Mouse (Mus musculus) lung, postnatal 36 days (tissue): ENCODE measurements around the gene Ptpn14.
A peak's percentile ranks its signal among the peaks of the same experiment; 100 is the strongest.

Source experiments
- DNase-seq: peaks from one replicate; pipeline ENCODE4 v3.0.0; 2022; ENCODE audit warnings: mixed read lengths

The Ptpn14 gene

DNA sequence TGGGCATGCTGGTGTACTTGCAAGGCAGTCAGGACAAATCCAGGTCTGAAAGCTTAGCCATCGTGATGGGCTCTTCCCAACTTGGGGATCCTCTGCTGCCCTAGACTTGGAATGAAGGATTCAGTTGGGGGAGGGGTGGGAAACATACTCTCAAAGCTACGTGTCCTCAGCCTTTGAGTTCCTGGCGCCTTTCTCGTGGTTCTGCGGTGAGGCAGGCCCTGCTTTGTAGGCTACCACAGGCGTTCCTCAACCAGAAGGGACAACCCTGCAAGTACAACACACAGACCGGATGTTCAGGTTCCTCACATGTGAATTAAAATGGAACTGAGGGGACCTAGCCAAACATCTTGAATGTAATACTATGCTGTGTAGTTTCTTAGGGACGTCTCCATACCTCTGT, 89.0 kb downstream of the Ptpn14 start:
- no peak for DNase-seq

DNA sequence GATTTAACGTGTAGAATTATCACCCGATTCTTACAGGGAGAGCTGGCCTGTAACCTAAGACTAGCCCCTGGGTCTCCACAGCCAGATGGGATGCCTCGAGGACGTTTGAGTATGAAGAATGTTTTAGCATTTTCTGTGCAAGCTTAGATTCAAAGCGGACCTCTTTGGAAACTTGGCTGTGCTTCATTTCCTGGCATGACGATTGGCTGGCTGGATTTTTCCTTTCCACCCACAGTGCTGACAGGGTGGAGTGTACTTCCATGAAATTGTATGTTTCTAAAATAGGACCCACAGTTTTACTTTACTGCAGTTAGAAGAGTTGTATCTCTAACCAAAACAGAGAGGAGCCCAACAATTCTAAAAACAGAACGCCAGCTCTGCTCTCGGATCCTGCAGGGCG, 89.7 kb downstream of the Ptpn14 start:
- peak; percentile 50 for DNase-seq

- DNase-seq: no peak
Measured at GRCm38 (mm10) chr1:189820111-189820510, 92.0 kb downstream of the Ptpn14 start.

GRCm38 (mm10) chr1:189824436-189824835, 96.4 kb downstream of the Ptpn14 start:
- DNase-seq: no peak

GRCm38 (mm10) chr1:189830391-189830790, 102.3 kb downstream of the Ptpn14 start:
- DNase-seq: no peak

DNA sequence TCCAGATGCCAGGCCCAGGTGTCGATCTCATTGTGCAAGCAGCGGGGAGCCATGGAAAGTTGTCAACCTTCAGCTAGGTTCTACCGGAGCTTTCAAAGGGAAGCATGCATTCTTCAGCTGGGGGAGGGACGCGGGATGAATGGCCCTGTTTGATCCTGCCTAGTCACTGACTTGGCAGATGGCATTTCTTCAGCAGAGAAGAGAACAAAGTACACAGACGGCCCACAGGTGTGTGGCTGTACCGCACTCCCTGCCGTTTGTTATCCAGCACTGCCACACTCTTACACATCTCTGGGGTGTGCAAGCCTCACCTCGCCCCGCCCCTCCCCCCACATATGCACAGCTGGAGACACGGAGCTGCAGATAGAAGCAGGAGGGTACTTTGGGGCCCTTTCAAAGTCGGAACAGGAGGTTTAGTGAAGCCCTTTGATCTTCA, 102.7 kb downstream of the Ptpn14 start:
- DNase-seq: no peak

- DNase-seq: no peak
Measured at GRCm38 (mm10) chr1:189833351-189833750, 105.3 kb downstream of the Ptpn14 start.

- no peak for DNase-seq
Measured at GRCm38 (mm10) chr1:189834166-189834565, 106.1 kb downstream of the Ptpn14 start.

GRCm38 (mm10) chr1:189846319-189846718, 118.3 kb downstream of the Ptpn14 start:
- DNase-seq: no peak

DNA sequence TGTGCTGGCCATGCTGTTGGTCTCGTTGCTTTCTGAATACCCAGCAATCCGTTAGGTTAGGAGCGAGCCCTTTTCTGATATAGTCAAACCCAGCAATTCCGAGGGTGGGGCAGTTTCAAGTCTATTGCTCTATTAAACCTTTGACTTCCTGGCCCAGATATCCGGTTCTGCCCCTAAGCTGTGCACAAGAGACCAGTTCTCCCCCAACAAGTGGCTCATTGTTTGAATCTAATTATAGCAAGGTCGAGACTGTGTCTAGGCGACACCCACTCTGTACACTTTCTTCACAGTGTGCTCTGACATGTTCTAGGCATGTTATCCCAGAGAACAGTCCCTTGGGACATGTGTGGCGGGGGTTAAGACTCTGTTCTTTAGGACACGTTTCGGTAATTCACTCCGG, 121.5 kb downstream of the Ptpn14 start:
- DNase-seq: peak; percentile 28

- no peak for DNase-seq
Measured at GRCm38 (mm10) chr1:189852051-189852450, 124.0 kb downstream of the Ptpn14 start.

DNA sequence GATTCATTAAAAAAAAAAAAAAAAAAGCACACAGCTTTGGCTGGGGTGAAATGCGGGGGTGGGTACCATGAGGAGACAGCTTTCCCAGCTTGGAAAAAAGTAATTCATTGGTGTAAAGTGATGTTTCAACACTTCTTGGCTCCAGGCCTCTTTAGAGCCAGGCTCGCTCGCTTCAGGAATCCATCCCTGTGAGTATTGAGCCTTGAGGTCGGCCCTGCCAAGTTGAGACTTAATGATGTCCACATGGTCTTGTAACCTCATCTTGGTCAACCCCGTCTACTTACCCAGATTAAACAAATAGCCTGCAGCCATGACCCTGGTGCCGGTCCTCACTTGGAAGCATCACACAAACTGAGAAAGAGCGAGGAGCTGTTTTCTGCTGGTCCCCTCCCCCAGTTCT, 124.4 kb downstream of the Ptpn14 start:
- DNase-seq: peak; percentile 62

- DNase-seq: no peak
Measured at GRCm38 (mm10) chr1:189854646-189855045, 126.6 kb downstream of the Ptpn14 start.

GRCm38 (mm10) chr1:189855739-189856138, 127.7 kb downstream of the Ptpn14 start:
- DNase-seq: no peak

- no peak for DNase-seq
Measured at GRCm38 (mm10) chr1:189858377-189858776, 130.3 kb downstream of the Ptpn14 start.

DNA sequence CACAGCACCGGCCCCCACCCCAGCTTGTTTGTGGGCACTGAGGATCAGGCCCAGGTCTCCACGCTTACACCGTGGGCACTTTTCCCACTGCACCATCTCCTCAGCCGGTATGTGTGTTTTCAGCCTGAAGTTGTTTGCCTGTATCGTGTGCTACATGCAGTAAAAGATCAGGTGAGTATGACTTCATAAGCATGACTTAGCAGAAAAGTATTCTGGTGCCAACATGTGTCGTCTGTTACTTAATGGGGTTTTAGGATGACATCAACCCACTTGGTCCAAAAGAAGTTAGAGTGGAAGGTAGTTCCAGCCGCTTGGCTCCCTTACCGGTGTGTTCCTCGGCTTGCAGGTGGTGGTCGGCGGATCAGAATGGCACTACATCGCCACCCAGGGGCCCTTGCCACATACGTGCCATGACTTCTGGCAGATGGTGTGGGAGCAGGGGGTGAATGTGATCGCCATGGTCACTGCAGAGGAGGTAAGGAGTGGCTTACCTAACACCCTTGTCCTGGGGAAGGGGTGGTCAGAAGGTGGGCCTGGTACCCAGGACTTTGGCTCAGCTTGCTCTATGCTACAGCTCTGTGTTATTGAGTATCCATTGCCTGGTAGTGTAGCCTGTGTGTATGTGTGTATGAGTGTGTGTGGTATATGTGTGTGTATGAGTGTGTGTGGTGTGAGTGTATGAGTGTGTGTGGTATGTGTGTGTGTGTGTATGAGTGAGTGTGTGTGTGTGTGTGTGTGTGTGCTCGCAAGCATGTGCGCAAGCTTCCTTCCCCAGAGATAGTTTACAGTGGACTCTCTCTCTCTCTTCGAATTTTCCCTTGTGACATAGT, 132.3 kb downstream of the Ptpn14 start:
- peak; percentile 32 for DNase-seq

GRCm38 (mm10) chr1:189860942-189861315, 132.9 kb downstream of the Ptpn14 start:
- peak; percentile 72 for DNase-seq

DNA sequence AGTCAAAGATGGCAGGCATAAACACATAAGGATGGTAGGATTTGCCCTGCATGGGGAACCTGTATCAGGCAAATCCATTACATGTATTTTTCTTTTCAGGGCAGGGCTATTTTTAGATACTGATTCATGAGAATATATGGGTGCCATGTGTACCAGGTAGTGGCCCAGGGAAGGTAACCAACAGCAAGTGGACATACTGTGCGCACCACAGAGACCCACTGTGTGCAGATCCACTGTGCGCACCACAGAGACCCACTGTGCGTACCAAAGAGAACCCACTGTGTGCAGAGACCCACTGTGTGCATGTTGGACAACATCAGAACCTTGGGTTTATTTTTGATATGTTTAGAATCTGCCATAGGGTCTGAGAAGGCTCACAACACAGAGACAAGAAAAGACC, 135.7 kb downstream of the Ptpn14 start:
- no peak for DNase-seq

DNA sequence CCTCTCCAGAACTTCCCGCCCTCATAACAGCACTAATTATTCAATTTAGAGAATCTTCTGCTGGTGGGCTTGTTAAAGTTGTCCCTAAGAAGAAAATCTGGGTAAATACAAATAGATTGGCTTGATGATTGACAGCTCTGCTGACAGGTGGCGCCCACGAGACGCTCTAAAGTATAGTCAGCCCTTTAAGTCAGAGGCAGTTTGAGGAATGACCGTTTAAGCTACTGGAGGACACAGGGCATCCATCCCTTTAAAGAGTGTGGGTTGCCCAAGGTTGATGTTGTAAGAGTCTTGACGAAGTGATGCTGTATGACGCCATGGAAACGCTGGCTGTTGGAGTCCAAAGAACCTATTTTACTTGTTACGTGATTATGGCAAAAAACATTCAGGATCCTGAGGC, 136.2 kb downstream of the Ptpn14 start:
- no peak for DNase-seq

DNA sequence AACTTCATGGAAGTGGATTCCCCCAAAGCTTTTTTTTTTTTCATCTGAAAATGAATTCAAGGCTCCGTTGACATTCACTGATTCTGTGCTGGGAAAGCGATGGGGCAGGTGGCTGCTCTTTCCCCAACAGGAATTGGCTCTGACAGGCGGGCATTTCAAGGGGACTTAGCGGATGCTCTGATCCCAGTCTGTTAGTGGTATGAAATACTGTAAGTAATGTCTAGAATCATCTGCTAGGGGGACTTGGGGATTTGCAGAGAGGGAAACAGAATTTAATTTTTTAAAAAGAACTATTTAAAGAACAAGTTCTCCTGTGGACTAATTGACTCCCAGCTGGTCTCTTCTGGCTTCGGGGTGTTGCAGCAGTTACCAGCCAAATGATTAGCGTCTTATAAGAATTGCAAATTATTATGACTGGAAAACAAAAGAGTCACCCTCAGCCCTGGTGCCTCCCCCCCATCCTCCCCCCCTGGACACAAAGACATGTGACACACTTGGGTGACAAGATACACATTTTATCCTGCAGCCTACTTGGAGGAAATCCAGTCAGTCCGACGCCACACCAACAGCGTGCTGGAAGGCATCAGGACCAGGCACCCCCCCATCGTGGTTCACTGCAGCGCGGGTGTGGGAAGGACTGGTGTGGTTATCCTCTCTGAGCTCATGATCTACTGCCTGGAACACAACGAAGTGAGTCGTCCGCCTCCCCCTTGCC, 136.9 kb downstream of the Ptpn14 start:
- no peak for DNase-seq

DNA sequence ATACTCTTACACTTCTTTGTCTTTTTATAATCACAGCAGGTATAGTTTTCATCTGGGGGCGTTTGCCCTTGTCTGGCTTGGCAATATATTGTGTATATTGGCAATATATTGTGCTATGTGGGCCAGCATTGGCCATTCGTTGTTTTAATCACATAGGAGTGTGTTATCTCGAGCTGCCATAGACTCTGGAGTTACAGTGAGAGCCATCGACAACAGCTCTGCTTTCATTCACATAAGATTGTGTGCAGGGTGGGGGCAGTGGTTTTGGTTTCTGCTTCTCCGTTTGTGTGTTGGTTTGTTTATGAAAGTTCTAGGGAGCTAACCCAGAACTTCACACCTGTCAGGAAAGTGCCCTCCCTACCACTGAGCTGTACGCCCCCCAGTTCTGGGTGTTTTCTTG, 138.6 kb downstream of the Ptpn14 start:
- no peak for DNase-seq

- DNase-seq: peak; percentile 59
Measured at GRCm38 (mm10) chr1:189867034-189867433, 139.0 kb downstream of the Ptpn14 start.

- DNase-seq: peak; percentile 90
Measured at GRCm38 (mm10) chr1:189867497-189867896, 139.4 kb downstream of the Ptpn14 start.

DNA sequence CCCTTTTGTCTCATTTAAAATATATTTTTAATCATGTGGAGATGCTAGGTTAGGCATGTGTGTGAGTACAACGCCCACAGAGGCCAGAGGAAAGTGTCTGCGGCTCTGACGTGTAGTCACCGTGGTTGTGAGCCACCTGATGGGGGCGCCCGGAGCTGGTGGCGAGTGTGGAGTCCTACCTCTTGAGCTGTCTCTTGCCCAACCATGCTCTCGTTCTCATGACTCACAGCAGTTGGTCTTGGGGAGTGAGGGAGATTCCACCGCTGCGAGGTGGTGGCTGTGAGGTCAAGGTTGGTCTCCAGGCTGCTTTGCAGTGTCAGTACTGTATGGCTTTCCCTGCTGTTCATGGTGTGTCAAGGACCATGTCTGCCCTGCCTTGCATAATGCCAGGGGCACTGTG, 140.0 kb downstream of the Ptpn14 start:
- DNase-seq: peak; percentile 62
